Mouse (Mus musculus) layer of hippocampus, adult 18-20 months (tissue): ENCODE measurements around the gene Ppp1r36. TPM values are rescaled to one million over a fixed set of nuclear protein-coding genes. Genes with fewer than 3 reads are reported as not detected.
"Not testable (repeated sequence)": the region's sequence is repeated elsewhere in the genome, so short reads cannot be mapped to it uniquely, and the experiment has no call there.

ENCODE experiments used
- DNase-seq, 2 experiments: peaks; one replicate each; pipeline ENCODE4 v3.0.0; 2022; ENCODE audit warnings: low spot score in 2 of 2
- total RNA-seq, 2 experiments: library from RNA; stranded (reverse); gene quantifications; 2 replicates each; pipeline ENCODE4 v1.2.3; 2021

Gene Ppp1r36
- total RNA-seq, 2 experiments from 2014 or later, result 1.5 to 1.9 TPM

GRCm38 (mm10) chr12:76392979-76393378 lies 24.4 kb upstream of the Ppp1r36 start:
- no peak for DNase-seq

DNA sequence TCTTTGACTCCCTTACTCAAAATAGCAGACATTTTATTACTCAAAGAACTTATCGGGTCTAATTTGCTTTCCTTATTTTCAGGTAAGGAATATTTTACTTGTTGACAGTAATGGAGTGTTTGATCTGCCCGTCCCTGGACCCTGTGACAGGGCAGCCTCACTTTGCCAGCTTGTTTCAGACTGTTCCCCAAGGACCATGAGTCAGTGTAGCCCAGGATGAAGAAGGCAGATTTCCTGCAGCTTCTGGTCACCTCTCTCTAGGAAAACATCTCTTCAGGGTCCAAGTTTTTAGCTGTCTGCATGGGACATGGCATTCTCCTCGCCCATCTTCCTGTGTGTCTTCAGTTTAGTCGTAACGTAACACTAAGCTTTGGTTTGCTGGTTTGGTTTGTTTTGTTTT lies 20.1 kb upstream of the Ppp1r36 start:
- DNase-seq, result no peak

- no peak for DNase-seq
Observed at GRCm38 (mm10) chr12:76401674-76402073, 15.7 kb upstream of the Ppp1r36 start.

DNA sequence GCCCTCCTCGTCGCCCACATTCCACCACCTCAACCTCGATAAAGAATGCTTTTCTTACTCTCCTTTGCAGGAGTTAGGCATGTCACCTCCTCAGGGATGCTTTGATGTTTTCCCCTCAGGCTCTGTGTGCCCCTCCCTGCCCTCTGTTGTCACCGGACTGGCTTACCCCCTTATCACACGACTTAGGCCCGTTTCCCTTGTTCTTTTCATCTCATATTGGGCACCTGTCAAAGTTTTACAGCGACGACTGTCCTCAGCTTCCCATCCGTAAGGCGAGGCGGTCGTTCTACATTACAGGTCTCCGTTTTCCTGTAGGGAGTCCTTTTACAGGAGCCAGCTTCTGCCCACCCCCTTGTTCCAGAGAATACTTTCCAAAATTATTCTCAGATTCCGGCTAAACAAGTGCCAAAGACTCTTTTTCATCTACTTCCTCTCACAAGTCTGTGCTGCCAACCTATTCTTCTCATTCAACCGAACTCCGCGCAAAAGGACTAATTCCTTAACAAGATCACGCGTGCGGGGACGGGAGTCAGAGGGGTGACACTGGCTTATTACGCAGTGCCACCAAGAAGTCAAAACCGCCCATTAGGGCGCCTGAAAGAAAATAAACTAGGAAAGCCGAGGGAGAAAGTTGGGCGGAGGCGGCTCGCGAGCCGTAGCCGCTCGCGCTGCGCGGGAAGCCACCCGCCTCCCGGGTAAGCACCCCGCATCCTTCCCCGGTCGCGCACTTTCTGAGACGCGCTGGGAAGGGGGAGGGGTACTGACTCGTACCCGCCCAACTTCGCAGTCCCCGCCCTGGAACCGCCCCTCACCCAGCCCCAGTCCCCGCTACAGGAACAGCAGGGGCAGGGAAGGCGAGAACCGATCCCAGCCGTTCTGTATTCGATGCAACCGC lies 14.1 kb upstream of the Ppp1r36 start:
- DNase-seq, result no peak

- DNase-seq, result peak; percentile 99 to 100
Observed at GRCm38 (mm10) chr12:76403886-76404537, 13.3 kb upstream of the Ppp1r36 start, which contains the start of gene Hspa2. Gene Hspa2 (plus strand): TSS chr12:76404176.

- DNase-seq, result peak; percentile 9 to 29
Observed at GRCm38 (mm10) chr12:76404836-76405182, 12.5 kb upstream of the Ppp1r36 start.

GRCm38 (mm10) chr12:76405183-76405970 lies 12.0 kb upstream of the Ppp1r36 start:
- DNase-seq, result peak; percentile 9 to 49

GRCm38 (mm10) chr12:76405971-76406370 lies 11.4 kb upstream of the Ppp1r36 start:
- no peak for DNase-seq

- DNase-seq, result no peak
Observed at GRCm38 (mm10) chr12:76407184-76407583, 10.2 kb upstream of the Ppp1r36 start.

DNA sequence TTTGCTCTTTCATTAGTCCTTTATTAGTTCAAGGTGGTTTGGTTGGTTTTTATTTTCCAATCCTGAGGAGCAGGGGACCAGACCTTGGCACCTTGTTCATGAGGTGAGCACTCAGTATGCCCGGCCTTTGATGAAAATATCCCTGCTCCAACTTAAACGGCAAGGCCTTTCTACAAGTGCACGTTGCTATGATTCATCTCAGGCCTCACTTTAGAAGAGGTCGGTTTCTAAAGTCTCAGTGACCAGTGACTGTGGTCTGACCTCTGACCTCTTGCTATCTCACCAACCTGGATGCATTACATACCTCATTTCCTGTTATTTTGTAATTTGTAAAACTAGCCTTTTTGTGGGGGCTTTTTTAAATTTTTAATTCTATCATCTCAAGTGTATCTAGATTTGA lies 8.2 kb upstream of the Ppp1r36 start:
- DNase-seq, result no peak

- DNase-seq, result no peak
Observed at GRCm38 (mm10) chr12:76415383-76416010, 1.8 kb upstream of the Ppp1r36 start.

DNA sequence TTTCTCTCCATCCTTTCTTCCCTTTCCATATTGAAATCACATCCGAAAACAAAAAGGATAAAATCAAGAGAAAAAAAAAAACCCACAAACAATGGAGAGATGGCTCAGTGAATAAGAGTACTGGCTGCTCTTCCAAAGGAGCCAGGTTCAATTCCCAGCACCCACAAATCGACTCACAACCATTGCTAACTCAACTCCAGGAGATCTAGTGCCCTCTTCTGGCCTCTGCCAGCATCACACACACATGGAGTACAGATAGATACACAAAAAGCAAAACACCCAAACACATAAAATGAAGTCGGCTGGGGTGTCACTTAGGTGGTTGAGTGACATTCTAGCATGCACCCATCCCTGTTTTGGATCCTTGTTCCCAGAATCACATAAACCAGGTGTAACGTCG lies 1.0 kb downstream of the Ppp1r36 start:
- DNase-seq, result no peak

GRCm38 (mm10) chr12:76425256-76425655 lies 7.9 kb downstream of the Ppp1r36 start:
- DNase-seq, result no peak

DNA sequence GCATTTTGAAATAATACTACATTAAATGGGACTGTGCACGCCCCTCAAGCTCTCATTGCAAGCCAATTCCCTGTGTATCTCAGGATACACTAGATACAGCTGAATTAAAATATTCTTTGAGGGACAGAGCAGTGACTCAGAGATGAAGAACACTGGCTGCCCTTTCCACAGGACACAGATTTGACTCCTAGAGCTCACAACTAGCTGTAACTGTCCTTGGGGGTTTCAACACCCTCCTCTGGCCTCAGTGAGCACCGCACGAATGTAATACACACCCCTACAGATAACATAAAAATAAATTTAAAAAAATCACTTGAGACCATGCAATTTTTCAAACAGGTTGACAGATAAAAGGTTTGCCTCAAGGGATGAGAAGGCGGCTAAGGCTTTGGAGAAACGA lies 10.2 kb downstream of the Ppp1r36 start:
- no peak for DNase-seq

DNA sequence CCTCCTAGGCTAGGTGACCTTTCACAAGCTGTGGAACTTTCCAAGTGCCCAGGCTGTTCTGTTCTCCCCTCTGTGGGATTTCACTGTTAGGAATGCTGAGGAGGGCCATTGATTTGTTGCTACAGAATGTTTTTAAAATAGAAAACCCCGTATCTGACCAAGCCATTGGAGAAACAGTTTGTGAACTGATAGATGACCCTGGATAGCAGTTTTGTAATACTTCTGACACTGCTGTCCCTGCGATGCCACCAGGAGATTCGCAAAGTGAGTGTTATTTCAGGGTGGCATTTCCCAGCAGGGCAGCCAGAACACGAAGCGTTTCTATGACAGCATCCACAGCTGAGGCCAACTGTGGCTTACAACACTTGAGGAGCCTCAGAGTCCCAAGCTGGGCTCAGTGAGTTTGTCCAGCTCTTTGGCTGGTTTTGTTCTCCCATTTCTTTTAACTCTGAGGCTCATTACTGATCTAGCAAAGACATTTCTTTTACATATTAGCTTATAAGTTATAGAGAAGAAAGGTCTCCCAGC lies 13.6 kb downstream of the Ppp1r36 start:
- peak in 1 of 2 experiments; percentile 52 for DNase-seq

GRCm38 (mm10) chr12:76431431-76431830 lies 14.1 kb downstream of the Ppp1r36 start:
- peak; percentile 22 to 62 for DNase-seq

- no peak for DNase-seq
Observed at GRCm38 (mm10) chr12:76434111-76434510, 16.8 kb downstream of the Ppp1r36 start.

DNA sequence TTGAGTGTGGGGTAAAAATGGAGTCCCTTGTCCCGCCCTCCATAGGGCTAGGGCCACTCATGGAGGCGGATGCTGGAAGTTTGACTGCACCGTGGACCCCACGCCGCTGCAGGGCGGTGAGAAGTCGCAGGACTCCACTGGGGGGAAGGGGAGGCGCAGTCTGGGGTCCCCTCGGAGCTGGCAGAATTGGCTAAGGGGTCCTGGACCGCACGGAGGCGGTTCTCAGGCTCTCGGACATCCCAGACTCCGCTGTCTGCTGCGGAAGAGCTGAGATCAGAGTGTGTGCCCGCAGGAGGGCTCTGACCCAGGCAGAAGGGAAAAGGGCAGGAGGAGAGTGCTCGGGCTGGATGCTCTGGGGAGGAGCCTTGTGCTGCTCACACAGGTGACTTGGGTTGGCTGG lies 17.7 kb downstream of the Ppp1r36 start:
- DNase-seq, result no peak

DNA sequence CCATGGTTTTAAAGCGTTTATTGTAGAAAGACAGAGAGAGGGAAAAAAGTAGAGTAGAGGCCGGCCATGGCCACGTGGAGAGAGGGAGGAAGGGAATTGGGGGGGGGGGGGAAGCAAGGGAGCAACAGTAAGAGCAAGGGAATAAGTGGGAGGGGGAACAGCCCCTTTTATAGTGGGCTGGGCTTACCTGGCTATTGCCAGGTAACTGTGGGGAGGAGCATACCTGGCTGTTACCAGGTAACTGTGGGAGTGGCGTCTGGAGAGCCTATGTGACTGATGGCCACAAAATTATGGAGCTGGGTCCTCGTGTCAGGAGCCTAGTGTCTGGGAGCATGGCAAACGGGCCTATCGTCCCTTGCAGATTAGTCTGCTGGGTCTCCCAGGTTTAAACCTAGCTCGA lies 18.2 kb downstream of the Ppp1r36 start:
- no peak for DNase-seq

- not testable (repeated sequence) for DNase-seq
Observed at GRCm38 (mm10) chr12:76443488-76443887, 26.1 kb downstream of the Ppp1r36 start.

DNA sequence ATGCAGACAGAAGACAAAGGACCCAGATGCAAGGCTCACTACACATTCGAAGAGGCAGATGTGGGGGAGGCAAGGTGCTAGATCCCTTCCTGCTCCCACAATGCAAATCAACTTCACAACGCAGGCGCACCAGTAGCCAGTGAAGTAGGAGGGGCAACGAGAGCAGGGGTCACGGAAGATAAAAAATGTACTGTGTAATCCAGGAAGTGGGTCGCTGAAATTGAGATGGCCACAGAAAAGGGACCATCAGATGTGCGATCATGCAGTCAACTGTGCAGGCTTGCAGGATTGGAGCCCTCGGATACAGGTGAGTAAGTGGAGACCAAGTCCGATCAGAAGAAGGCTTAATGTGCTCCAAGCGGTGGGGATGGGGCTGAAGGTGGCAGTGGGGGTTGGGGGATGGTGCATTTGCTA lies 27.0 kb downstream of the Ppp1r36 start:
- DNase-seq, result no peak
